Mouse (Mus musculus): Measurements from ENCODE around the gene Usp5. TPM values are rescaled to one million over a fixed set of nuclear protein-coding genes. Genes with fewer than 3 reads are reported as not detected.

Gene Usp5
- polyA plus RNA-seq, 1 experiment from 2014 or later = 223 TPM

DNA sequence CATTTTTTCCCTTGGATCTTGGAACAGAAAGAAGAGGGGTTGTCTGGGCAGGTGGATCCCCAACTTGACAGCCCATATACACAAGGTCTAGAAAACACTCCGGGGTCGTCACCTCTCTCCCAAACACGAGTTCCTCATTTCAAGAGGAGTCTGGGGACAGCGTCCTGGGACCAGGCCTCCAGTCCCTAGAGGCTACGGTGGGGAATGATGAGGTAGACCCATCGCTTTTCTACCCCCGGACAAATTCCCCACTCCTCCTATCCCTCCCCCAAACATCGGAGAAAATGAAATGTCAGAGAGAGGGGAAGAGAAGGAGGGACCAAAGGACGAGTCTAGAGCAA lies 60.6 kb downstream of the Usp5 start:
- H3K4me1 ChIP-seq (ENCODE audit: control insufficient read depth, insufficient read depth, low read length) = peaks cover 18% of the 10 kb centered on the region
- peak overlapping the region; percentile 77 for H3K4me2 ChIP-seq (ENCODE audit: low read length)
- H3K9ac ChIP-seq (ENCODE audit: low read depth, low read length) = peak overlapping the region; percentile 84
- peak overlapping the region; percentile 77; the same call in 1 of the 2 replicates for H3K27ac ChIP-seq (ENCODE audit: low read length)
- H3K4me3 ChIP-seq (ENCODE audit: low read depth, low read length) = peak overlapping the region; percentile 68
- 3% methylated on average over 9 of the region's 9 CpGs for WGBS
- no peaks in the 10 kb centered on the region for H3K9me3 ChIP-seq (replicated peaks; ENCODE audit: control insufficient read depth, low read length, poor library complexity, severe bottlenecking)
- no peaks in the 10 kb centered on the region for H3K36me3 ChIP-seq (ENCODE audit: control insufficient read depth, insufficient read depth, low read length)
- H3K27me3 ChIP-seq (ENCODE audit: control insufficient read depth, insufficient read depth, low read depth, low read length) = no peaks in the 10 kb centered on the region
- peak; percentile 9; the same call in 1 of the 2 replicates for ATAC-seq

DNA sequence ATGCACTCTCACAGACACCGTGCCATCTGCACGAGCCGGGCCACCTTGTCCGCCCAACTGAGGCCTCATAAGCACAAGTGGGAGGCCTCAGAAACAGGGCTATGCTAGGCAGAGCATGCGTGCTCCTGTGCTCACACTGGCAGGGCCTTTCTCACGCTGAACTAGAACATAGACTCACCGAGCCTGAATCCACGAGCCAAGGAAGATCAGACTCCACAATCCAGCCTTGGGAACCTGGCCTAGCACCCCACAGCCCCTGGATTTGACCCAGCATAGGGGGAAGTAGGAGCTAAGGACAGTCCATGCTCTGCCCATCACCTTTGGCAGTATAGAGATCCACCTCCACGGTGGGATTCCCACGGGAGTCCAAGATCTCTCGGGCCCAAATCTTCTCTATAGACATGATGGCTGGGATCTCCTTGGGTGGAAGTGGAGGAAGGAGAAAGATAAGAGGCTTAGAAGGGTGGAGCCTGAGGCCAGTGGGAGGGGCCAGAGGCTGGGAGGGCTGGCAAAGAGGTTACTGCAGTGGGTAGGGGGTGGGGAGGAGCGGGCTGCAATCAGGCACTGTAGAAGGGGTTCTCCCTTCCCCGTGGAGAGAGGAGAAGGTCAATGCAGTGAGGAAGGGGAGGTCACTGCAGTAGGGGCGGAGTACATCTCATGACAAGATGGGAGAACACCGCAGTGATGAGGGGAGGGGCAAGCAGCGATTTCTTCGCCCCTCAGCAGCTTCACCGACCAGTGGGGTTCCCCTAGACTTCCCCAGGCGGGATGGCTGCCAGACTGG lies 61.2 kb downstream of the Usp5 start:
- Histone ChIP-seq H3K4me3 (ENCODE audit: low read depth, low read length) (peak overlapping the region; percentile 68), H3K4me1 (ENCODE audit: control insufficient read depth, insufficient read depth, low read length) (peaks cover 18% of the 10 kb centered on the region), H3K27ac (ENCODE audit: low read length) (peak overlapping the region; percentile 19), H3K36me3 (ENCODE audit: control insufficient read depth, insufficient read depth, low read length) (no peaks in the 10 kb centered on the region), H3K9ac (ENCODE audit: low read depth, low read length) (peak overlapping the region; percentile 84), H3K9me3 (replicated peaks; ENCODE audit: control insufficient read depth, low read length, poor library complexity, severe bottlenecking) (no peaks in the 10 kb centered on the region), H3K27me3 (ENCODE audit: control insufficient read depth, insufficient read depth, low read depth, low read length) (no peaks in the 10 kb centered on the region), H3K4me2 (ENCODE audit: low read length) (peak overlapping the region; percentile 77)
- ATAC-seq = 0 out of 2 replicates have a peak, but pooled peaks have one; percentile 8
- 20% methylated on average over 19 of the region's 19 CpGs for WGBS

DNA sequence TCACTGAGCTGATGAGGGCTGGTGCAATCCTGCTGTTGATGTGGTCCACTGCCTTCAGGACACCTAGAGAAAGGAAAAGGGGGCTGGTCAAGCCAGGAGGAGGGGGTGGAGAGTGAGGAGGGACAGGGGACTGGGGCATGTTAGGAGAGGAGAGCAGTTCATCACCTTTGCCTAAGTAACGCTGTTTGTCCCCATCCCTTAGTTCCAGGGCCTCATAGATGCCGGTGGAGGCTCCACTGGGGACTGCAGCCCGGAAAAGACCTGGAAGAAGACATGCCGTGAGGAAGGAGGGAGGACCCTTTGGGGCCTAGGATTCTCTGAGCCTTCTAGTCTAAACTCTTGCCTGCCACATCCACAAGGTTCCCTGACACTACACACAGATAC lies 61.8 kb downstream of the Usp5 start:
- Histone ChIP-seq H3K27me3 (ENCODE audit: control insufficient read depth, insufficient read depth, low read depth, low read length) (no peaks in the 10 kb centered on the region), H3K4me3 (ENCODE audit: low read depth, low read length) (peak overlapping the region; percentile 68; the same call in 1 of the 2 replicates), H3K27ac (ENCODE audit: low read length) (peak overlapping the region; percentile 19), H3K4me2 (ENCODE audit: low read length) (peak overlapping the region; percentile 77), H3K4me1 (ENCODE audit: control insufficient read depth, insufficient read depth, low read length) (peaks cover 18% of the 10 kb centered on the region), H3K9ac (ENCODE audit: low read depth, low read length) (peak overlapping the region; percentile 44), H3K36me3 (ENCODE audit: control insufficient read depth, insufficient read depth, low read length) (peaks cover 3% of the 10 kb centered on the region; the same call in 1 of the 2 replicates), H3K9me3 (replicated peaks; ENCODE audit: control insufficient read depth, low read length, poor library complexity, severe bottlenecking) (no peaks in the 10 kb centered on the region)
- no peak for ATAC-seq
- WGBS = 13% methylated on average over 4 of the region's 4 CpGs

DNA sequence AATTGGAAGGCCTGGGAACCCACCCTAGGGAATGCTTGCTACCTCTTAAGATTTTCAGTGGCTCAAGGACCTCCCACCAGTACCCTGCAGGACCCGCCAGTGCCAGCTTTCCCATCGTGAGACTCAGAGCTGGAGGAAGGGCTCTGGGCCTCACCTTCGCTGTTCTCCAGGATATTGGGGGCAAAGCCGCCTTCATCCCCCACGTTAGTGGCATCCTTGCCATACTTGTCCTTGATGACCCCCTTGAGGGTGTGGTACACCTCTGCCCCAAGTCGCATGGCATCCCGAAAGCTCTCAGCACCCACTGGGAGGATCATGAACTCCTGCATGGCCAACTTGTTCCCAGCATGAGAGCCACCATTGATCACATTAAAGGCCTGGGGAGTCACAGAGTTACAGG lies 63.3 kb downstream of the Usp5 start:
- ATAC-seq = no peak
- H3K9ac ChIP-seq (ENCODE audit: low read depth, low read length) = no peak overlapping the region
- no peaks in the 10 kb centered on the region for H3K27me3 ChIP-seq (ENCODE audit: control insufficient read depth, insufficient read depth, low read depth, low read length)
- peaks cover 18% of the 10 kb centered on the region for H3K4me1 ChIP-seq (ENCODE audit: control insufficient read depth, insufficient read depth, low read length)
- WGBS = 86% methylated on average over 7 of the region's 7 CpGs
- H3K4me3 ChIP-seq (ENCODE audit: low read depth, low read length) = no peak overlapping the region
- H3K36me3 ChIP-seq (ENCODE audit: control insufficient read depth, insufficient read depth, low read length) = peaks cover 4% of the 10 kb centered on the region; the same call in 1 of the 2 replicates
- no peak overlapping the region for H3K27ac ChIP-seq (ENCODE audit: low read length)
- no peak overlapping the region for H3K4me2 ChIP-seq (ENCODE audit: low read length)
- H3K9me3 ChIP-seq (replicated peaks; ENCODE audit: control insufficient read depth, low read length, poor library complexity, severe bottlenecking) = no peaks in the 10 kb centered on the region

Other genes starting within 250 kb of the Usp5 start
- 0.21 and 0.26 TPM in 2 replicates for gene C1s2, start 193.4 kb downstream of the Usp5 start, polyA plus RNA-seq (2015; fragmentation: Nextera tagmentation; extraction: Ambion mirVana)
- gene Lpcat3, start 166.5 kb downstream of the Usp5 start, polyA plus RNA-seq (2015; fragmentation: Nextera tagmentation; extraction: Ambion mirVana) = 40.5 and 43.8 TPM in 2 replicates
- 95.3 and 101 TPM in 2 replicates for gene Emg1, start 117.3 kb downstream of the Usp5 start, polyA plus RNA-seq (2015; fragmentation: Nextera tagmentation; extraction: Ambion mirVana)
- 240 and 245 TPM in 2 replicates for gene Phb2, start 117.1 kb downstream of the Usp5 start, polyA plus RNA-seq (2015; fragmentation: Nextera tagmentation; extraction: Ambion mirVana)
- 2.4 and 4.0 TPM in 2 replicates for gene Ptpn6, start 90.8 kb downstream of the Usp5 start, polyA plus RNA-seq (2015; fragmentation: Nextera tagmentation; extraction: Ambion mirVana)
- gene Grcc10, start 88.1 kb downstream of the Usp5 start, polyA plus RNA-seq (2015; fragmentation: Nextera tagmentation; extraction: Ambion mirVana) = 665 and 679 TPM in 2 replicates
- gene Gm45234, start 73.5 kb downstream of the Usp5 start, polyA plus RNA-seq (2015; fragmentation: Nextera tagmentation; extraction: Ambion mirVana) = not detected in 2 replicates
- 28.9 and 29.3 TPM in 2 replicates for gene Atn1, start 73.0 kb downstream of the Usp5 start, polyA plus RNA-seq (2015; fragmentation: Nextera tagmentation; extraction: Ambion mirVana)
- 94.4 and 138 TPM in 2 replicates for gene Eno2, start 59.8 kb downstream of the Usp5 start, polyA plus RNA-seq (2015; fragmentation: Nextera tagmentation; extraction: Ambion mirVana)
- 5.7 and 6.3 TPM in 2 replicates for gene Lrrc23, start 49.8 kb downstream of the Usp5 start, polyA plus RNA-seq (2015; fragmentation: Nextera tagmentation; extraction: Ambion mirVana)
- 9.6 and 10.1 TPM in 2 replicates for gene Spsb2, start 20.8 kb downstream of the Usp5 start, polyA plus RNA-seq (2015; fragmentation: Nextera tagmentation; extraction: Ambion mirVana)
- gene Tpi1, start 15.2 kb downstream of the Usp5 start, polyA plus RNA-seq (2015; fragmentation: Nextera tagmentation; extraction: Ambion mirVana) = 415 and 461 TPM in 2 replicates
- gene Cdca3, start 63 bp upstream of the Usp5 start, polyA plus RNA-seq (2015; fragmentation: Nextera tagmentation; extraction: Ambion mirVana) = 18.2 and 19.5 TPM in 2 replicates
- 2.3 and 2.4 TPM in 2 replicates for gene Gnb3, start 10.8 kb upstream of the Usp5 start, polyA plus RNA-seq (2015; fragmentation: Nextera tagmentation; extraction: Ambion mirVana)
- 13.4 and 15.4 TPM in 2 replicates for gene P3h3, start 28.3 kb upstream of the Usp5 start, polyA plus RNA-seq (2015; fragmentation: Nextera tagmentation; extraction: Ambion mirVana)
- 36.6 and 40.0 TPM in 2 replicates for gene Gpr162, start 34.5 kb upstream of the Usp5 start, polyA plus RNA-seq (2015; fragmentation: Nextera tagmentation; extraction: Ambion mirVana)
- gene Cd4, start 58.7 kb upstream of the Usp5 start, polyA plus RNA-seq (2015; fragmentation: Nextera tagmentation; extraction: Ambion mirVana) = 0.11 TPM in 1 of 2 replicates, not detected in the other
- gene Lag3, start 82.2 kb upstream of the Usp5 start, polyA plus RNA-seq (2015; fragmentation: Nextera tagmentation; extraction: Ambion mirVana) = 2.5 and 3.9 TPM in 2 replicates
- 700 and 743 TPM in 2 replicates for gene Ptms, start 90.6 kb upstream of the Usp5 start, polyA plus RNA-seq (2015; fragmentation: Nextera tagmentation; extraction: Ambion mirVana)
- gene Mlf2, start 101.9 kb upstream of the Usp5 start, polyA plus RNA-seq (2015; fragmentation: Nextera tagmentation; extraction: Ambion mirVana) = 543 and 556 TPM in 2 replicates
- 87.6 and 94.0 TPM in 2 replicates for gene Cops7a, start 136.1 kb upstream of the Usp5 start, polyA plus RNA-seq (2015; fragmentation: Nextera tagmentation; extraction: Ambion mirVana)
- gene Pianp, start 167.2 kb upstream of the Usp5 start, polyA plus RNA-seq (2015; fragmentation: Nextera tagmentation; extraction: Ambion mirVana) = 69.1 and 87.1 TPM in 2 replicates
- 11.2 and 14.2 TPM in 2 replicates for gene Zfp384, start 179.7 kb upstream of the Usp5 start, polyA plus RNA-seq (2015; fragmentation: Nextera tagmentation; extraction: Ambion mirVana)
- gene Ing4, start 210.3 kb upstream of the Usp5 start, polyA plus RNA-seq (2015; fragmentation: Nextera tagmentation; extraction: Ambion mirVana) = 141 and 155 TPM in 2 replicates
- gene Acrbp, start 220.2 kb upstream of the Usp5 start, polyA plus RNA-seq (2015; fragmentation: Nextera tagmentation; extraction: Ambion mirVana) = 18.0 and 18.3 TPM in 2 replicates
- gene Lpar5, start 238.4 kb upstream of the Usp5 start, polyA plus RNA-seq (2015; fragmentation: Nextera tagmentation; extraction: Ambion mirVana) = 0.45 and 0.60 TPM in 2 replicates